ENCODE assay signal across 21 mouse cellular contexts in the genomic region with DNA sequence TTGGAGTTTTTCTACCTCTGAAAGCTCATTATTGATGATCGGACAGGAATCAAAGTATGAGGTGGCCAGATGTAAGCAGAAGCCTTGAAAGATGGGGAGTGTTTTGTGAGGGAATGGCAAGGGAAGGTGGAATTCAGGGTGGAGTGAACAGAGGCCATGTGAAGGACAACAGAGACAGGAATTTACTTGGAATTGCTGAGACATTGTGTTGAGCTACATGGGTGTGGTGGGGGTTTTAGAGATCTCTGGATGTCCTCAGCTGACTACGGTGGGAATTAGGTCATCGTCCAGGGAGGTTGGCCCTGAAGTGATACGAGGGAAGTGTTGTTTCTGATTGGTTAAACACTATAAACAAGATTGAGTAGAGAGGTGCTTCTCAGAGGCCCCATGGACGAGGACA. TPM values are rescaled to one million over a fixed set of nuclear protein-coding genes. Genes with fewer than 3 reads are reported as not detected.
A peak's percentile ranks its signal among the peaks of the same experiment; 100 is the strongest.
DNase-seq lines count a peak whose midpoint lies in the region; TF ChIP-seq lines count a peak whose summit lies in the region.
"Had no signal": no experiment of that assay in that cellular context is flagged by ENCODE, and none has a peak within 500 bp of the region (broad histone marks: within the 10 kb centered on the region; RNA-seq: fewer than 3 reads in every experiment).

No protein-coding gene starts in this region.

- no peaks in the 10 kb centered on the region for H3K36me3 ChIP-seq in ES-Bruce4 (ENCODE audit: control insufficient read depth, insufficient read depth, low read length, poor library complexity, severe bottlenecking)
- H3K36me3 ChIP-seq in limb, embryonic 10.5 days = peaks cover 23% of the 10 kb centered on the region
- H3K36me3 ChIP-seq: embryonic facial prominence, embryonic 15.5 days; forebrain, embryonic 15.5 days; hindbrain, embryonic 13.5 days; intestine, embryonic 15.5 days had no signal

- H3K27me3 ChIP-seq in ES-Bruce4 (ENCODE audit: control insufficient read depth, insufficient read depth, low read length, poor library complexity, severe bottlenecking) = no peaks in the 10 kb centered on the region
- H3K27me3 ChIP-seq in limb, embryonic 10.5 days (ENCODE audit: low read depth, poor library complexity, severe bottlenecking) = no peaks in the 10 kb centered on the region
- H3K27me3 ChIP-seq: embryonic facial prominence, embryonic 12.5 days; embryonic facial prominence, embryonic 15.5 days; forebrain, embryonic 15.5 days; hindbrain, embryonic 13.5 days; intestine, embryonic 15.5 days; Patski had no signal

- H3K9me3 ChIP-seq in ES-Bruce4 (replicated peaks; ENCODE audit: control insufficient read depth, insufficient read depth, low read length, poor library complexity, severe bottlenecking) = no peaks in the 10 kb centered on the region
- H3K9me3 ChIP-seq in limb, embryonic 10.5 days (replicated peaks) = no peaks in the 10 kb centered on the region
- H3K9me3 ChIP-seq: embryonic facial prominence, embryonic 12.5 days; embryonic facial prominence, embryonic 15.5 days; forebrain, embryonic 15.5 days; hindbrain, embryonic 13.5 days; intestine, embryonic 15.5 days had no signal

- WGBS in limb, embryonic 10.5 days = 73% methylated on average over 5 of the region's 5 CpGs

- DNase-seq in 3T3-L1 (ENCODE audit: low read depth, low spot score) (peak; percentile 22), ZHBTc4 (ENCODE audit: low read depth, low spot score) (peak; percentile 92)
- DNase-seq in Muller cell, postnatal 12 days (ENCODE audit: inconsistent ontology term) = peak; percentile 35
- DNase-seq in urinary bladder, postnatal 14 days (ENCODE audit: low spot score) = no peak
- DNase-seq in limb, embryonic 10.5 days (ENCODE audit: low spot score) = no peak
- no peak for DNase-seq in cerebellum, adult 11-12 months
- DNase-seq: adrenal gland, postnatal 10 days; adrenal gland, postnatal 36 days; cerebellum, adult 2 months; cerebellum, adult 9-11 months; cerebellum, postnatal 25 days; gastrocnemius, postnatal 10 days; heart, adult 11 months; kidney, adult 11 months had no signal

- H3K4me1 ChIP-seq in ES-Bruce4 (ENCODE audit: control insufficient read depth, insufficient read depth, low read length) = peaks cover 4% of the 10 kb centered on the region
- H3K4me1 ChIP-seq in limb, embryonic 10.5 days = peaks cover 10% of the 10 kb centered on the region
- H3K4me1 ChIP-seq: intestine, embryonic 15.5 days had no signal

- no peak overlapping the region for H3K4me3 ChIP-seq in ES-Bruce4 (ENCODE audit: low read depth, low read length)
- no peak overlapping the region for H3K4me3 ChIP-seq in limb, embryonic 10.5 days
- H3K4me3 ChIP-seq: embryonic facial prominence, embryonic 12.5 days; embryonic facial prominence, embryonic 15.5 days; forebrain, embryonic 15.5 days; hindbrain, embryonic 13.5 days; intestine, embryonic 15.5 days had no signal

- no peak for TF ChIP-seq CTCF in ES-Bruce4 (IDR thresholded peaks at IDR 0.05; ENCODE audit: low read depth, low read length)

- H3K9ac ChIP-seq in ES-Bruce4 (ENCODE audit: low read depth, poor library complexity, severe bottlenecking) = no peak overlapping the region
- H3K9ac ChIP-seq: embryonic facial prominence, embryonic 12.5 days; embryonic facial prominence, embryonic 15.5 days; forebrain, embryonic 15.5 days; hindbrain, embryonic 13.5 days; intestine, embryonic 15.5 days had no signal

- TF ChIP-seq EP300 in ES-Bruce4 (IDR thresholded peaks at IDR 0.05; ENCODE audit: insufficient read depth, low read depth, low read length) = no peak

- no peak for TF ChIP-seq POLR2A in ES-Bruce4 (IDR thresholded peaks at IDR 0.05; ENCODE audit: insufficient read depth, low read length)

- 0 out of 2 replicates have a peak overlapping the region, but pooled peaks have one; percentile 15 for H3K27ac ChIP-seq in ES-Bruce4 (ENCODE audit: insufficient read depth, low read length)
- no peak overlapping the region for H3K27ac ChIP-seq in limb, embryonic 10.5 days
- H3K27ac ChIP-seq: embryonic facial prominence, embryonic 12.5 days; embryonic facial prominence, embryonic 15.5 days; forebrain, embryonic 15.5 days; hindbrain, embryonic 13.5 days; intestine, embryonic 15.5 days had no signal

RNA-seq across cellular contexts. Expression of gene Gpc6, which starts 8.7 kb away (rescaled TPM):
- polyA plus RNA-seq in ES-Bruce4 (2011; ENCODE audit: insufficient read depth, insufficient read length, low read depth, missing spikeins) = 4.0 and 4.7 TPM in 2 replicates
- polyA plus RNA-seq in limb, embryonic 10.5 days (2016; fragmentation: Nextera tagmentation; extraction: Ambion mirVana) = 46.2 and 51.9 TPM in 2 replicates

Comparison
In these comparisons a context has a peak if more than half of its experiments do, and no peak if none do; other contexts are left out.
1. DNase-seq: peak in 3T3-L1 (single experiment), Muller cell, postnatal 12 days (single experiment) and ZHBTc4 (single experiment); none in urinary bladder, postnatal 14 days (single experiment), limb, embryonic 10.5 days (single experiment) and cerebellum, adult 11-12 months (single experiment).